Mouse (Mus musculus): ENCODE measurements around the gene Zbtb24.

Zbtb24 gene

GRCm38 (mm10) chr10:41464401-41464955, 14.3 kb downstream of the Zbtb24 start:
- in situ Hi-C loops (cut with MboI, MseI): no loop called here

DNA sequence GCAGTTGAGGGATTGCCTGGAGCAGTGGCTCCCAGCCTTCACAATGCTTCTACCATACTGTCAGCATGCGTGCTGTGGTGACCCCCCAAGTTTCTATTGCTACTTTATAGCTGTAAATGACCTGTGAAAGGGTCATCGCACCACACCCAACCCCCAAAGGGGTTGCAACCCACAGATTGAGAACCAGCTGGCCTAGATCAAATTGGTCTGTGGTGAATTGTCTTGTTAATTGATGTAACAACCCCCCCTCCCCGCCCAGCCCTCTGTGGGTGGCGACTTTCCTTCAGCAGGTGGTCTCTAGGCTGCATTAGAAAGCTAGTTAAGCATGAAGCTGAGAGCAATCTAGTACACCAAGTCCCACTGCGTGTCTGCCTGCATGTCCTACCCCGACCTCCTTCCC, 17.1 kb downstream of the Zbtb24 start:
- in situ Hi-C loops (cut with MboI, MseI): no loop called here

GRCm38 (mm10) chr10:41470693-41471092, 20.5 kb downstream of the Zbtb24 start:
- in situ Hi-C loops (cut with MboI, MseI): no loop called here

GRCm38 (mm10) chr10:41472534-41472933, 22.4 kb downstream of the Zbtb24 start:
- in situ Hi-C loops (cut with MboI, MseI): no loop called here

- in situ Hi-C loops (cut with MboI, MseI): no loop called here
Observed at GRCm38 (mm10) chr10:41472962-41473481, 22.8 kb downstream of the Zbtb24 start.

GRCm38 (mm10) chr10:41473782-41474468, 23.7 kb downstream of the Zbtb24 start:
- in situ Hi-C loops (cut with MboI, MseI): no loop called here

DNA sequence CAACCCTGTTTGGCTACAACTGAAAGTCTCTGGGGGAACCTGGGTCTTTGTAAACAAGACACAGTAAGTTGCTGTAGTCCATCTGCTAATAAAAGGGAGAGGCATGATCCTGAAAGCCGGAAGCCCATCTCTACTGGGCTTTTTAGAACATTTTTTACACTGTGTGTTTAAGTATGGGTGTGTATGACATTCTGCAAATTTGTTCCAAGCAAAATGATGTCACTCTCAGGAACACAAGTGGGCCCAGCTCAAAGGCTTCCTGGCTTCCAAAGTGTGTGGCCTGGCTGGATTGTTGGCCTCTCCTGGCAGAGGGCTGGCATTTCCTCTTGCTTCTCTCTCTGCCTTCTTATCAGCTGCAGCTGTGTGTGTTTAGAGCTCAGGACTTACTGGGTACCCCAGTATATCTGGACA, 24.8 kb downstream of the Zbtb24 start:
- in situ Hi-C loops (cut with MboI, MseI): loop anchor here in 1 of 2 experiments (5.0 kb wide), 1 partner anchor 42 kb away; the partner anchor contains the start of gene Cd164

GRCm38 (mm10) chr10:41476171-41477017, 26.2 kb downstream of the Zbtb24 start, which contains the start of gene Mical1:
Gene Mical1 (plus strand): TSS chr10:41476314.
- in situ Hi-C loops (cut with MboI, MseI): loop anchor here in 1 of 2 experiments (5.0 kb wide), 1 partner anchor 41 kb away; the partner anchor contains the start of gene Cd164

- in situ Hi-C loops (cut with MboI, MseI): loop anchor here in 1 of 2 experiments (5.0 kb wide), 1 partner anchor 40 kb away; the partner anchor contains the start of gene Cd164
Observed at GRCm38 (mm10) chr10:41477018-41477277, 26.8 kb downstream of the Zbtb24 start.

DNA sequence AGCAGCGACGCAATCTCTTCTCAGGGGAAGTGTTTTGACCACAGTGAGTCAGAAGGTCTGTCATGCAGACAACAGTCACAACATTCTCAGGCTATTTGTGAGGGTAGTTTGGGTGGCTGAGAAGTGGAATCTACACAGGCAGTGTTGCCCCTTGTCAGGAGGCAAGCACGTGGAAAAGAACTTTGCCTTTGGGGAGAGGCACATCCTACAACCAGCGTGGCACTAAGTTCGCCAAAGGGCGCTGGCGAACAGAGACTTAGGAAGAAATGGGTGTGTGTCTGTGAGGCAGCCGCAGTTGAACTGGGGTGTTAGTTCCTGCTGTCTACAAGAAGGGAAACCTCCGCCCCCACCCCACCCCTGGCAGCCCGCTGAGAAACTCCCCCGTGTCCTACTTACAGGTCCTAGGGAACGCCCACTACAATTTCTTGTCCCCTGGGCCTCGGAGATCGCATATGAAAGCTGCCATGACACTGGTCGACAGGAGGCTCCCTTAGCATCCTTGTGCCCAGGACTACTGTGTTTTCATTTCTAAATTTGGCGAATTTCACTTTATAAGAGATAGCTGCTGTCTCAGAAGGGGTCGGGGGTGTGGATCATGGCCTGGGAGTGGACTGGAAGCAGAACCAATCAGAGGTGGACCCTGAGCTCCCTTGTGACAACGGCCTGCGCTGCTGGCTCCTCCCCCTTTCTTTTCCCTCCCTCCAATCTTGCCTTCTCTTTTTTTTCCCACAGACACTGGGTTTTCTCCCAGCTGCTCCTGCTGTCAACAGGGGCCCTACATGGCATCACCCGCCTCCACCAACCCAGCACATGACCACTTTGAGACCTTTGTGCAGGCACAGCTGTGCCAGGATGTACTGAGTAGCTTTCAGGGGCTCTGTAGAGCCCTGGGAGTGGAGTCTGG, 27.3 kb downstream of the Zbtb24 start:
- in situ Hi-C loops (cut with MboI, MseI): loop anchor here in 1 of 2 experiments (5.0 kb wide), 1 partner anchor 40 kb away; the partner anchor contains the start of gene Cd164

GRCm38 (mm10) chr10:41479961-41480360, 29.8 kb downstream of the Zbtb24 start:
- in situ Hi-C loops (cut with MboI, MseI): loop anchor here (5.0 to 10.0 kb wide), 3 partner anchors 37 to 1195 kb away; partner anchors contain the start of genes Ak9 (in 1 of the 2), Cd164 (in 1 of the 2) and Fig4 (in 1 of the 2)

DNA sequence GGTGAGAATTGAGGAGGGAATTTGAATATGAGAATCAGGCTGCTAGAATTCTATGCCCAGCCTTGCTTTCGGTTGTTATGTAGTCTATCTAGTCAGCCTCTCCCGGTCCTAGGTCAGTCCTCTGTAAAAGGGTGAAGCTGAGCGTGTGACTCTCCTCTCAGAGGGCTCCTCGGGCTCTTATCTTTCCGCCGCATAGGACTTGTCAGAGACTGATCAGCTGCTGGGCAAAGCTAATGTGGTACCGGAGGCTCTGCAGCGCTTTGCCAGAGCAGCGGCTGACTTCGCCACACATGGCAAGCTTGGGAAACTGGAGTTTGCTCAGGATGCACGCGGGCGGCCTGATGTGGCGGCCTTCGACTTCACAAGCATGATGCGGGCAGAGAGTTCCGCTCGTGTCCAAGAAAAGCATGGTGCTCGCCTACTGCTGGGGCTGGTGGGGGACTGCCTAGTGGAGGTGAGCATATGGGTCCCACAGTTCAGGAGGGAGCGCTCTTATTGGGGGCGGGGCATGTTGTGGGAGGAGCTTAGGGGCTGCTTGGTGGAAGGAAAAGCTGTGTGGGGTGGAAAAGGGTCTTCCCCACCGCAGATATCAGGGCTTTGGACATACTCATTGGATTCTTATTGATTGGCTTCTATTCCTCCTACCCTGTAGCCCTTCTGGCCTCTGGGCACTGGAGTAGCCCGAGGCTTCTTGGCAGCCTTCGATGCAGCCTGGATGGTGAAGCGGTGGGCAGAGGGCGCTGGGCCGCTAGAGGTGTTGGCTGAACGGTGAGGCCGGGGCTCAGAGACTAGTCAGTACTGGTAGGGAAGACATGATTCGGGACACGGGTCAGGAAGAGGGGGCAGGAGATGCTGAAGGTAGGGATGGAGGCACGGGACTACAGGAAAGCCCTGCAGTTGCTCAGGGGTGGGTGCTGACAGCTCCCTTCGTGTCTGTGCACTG, 31.0 kb downstream of the Zbtb24 start:
- in situ Hi-C loops (cut with MboI, MseI): loop anchor here (10.0 kb wide), 2 partner anchors 176 to 1194 kb away; partner anchors contain the start of genes Ak9 (in 1 of the 2) and Fig4 (in 1 of the 2)

GRCm38 (mm10) chr10:41482446-41482845, 32.3 kb downstream of the Zbtb24 start:
- in situ Hi-C loops (cut with MboI, MseI): loop anchor here (10.0 kb wide), 2 partner anchors 178 to 1192 kb away; partner anchors contain the start of genes Ak9 (in 1 of the 2) and Fig4 (in 1 of the 2)

- in situ Hi-C loops (cut with MboI, MseI): loop anchor here (5.0 to 10.0 kb wide), 3 partner anchors 38 to 1189 kb away; partner anchors contain the start of genes Ak9 (in 1 of the 2) and Fig4 (in 1 of the 2)
Observed at GRCm38 (mm10) chr10:41485778-41486177, 35.6 kb downstream of the Zbtb24 start.

GRCm38 (mm10) chr10:41486506-41487170, 36.5 kb downstream of the Zbtb24 start:
- in situ Hi-C loops (cut with MboI, MseI): loop anchor here (5.0 to 10.0 kb wide), 3 partner anchors 39 to 1188 kb away; partner anchors contain the start of genes Ak9 (in 1 of the 2) and Fig4 (in 1 of the 2)

- in situ Hi-C loops (cut with MboI, MseI): loop anchor here (5.0 to 10.0 kb wide), 3 partner anchors 42 to 1186 kb away; partner anchors contain the start of genes Ak9 (in 1 of the 2) and Fig4 (in 1 of the 2)
Observed at GRCm38 (mm10) chr10:41488877-41489276, 38.7 kb downstream of the Zbtb24 start.

DNA sequence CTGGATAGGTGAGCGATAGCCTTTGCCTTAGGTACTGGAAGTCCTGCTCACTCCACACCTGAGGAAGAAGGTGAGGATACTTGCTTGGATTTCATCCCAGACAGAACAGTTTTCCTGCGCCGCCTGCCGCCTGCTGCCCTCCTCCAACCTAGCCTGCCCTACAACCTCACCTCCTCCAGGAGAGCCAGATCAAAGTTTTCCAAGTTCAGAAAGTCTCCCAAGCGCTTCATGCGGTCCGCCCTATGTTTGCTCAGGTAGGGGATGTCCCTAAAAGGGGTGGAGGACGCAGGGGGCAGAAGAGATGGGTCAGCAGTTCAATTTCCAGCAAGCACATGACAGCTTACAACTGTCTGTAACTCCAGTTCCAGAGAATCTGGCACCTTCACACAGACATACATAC, 39.1 kb downstream of the Zbtb24 start:
- in situ Hi-C loops (cut with MboI, MseI): loop anchor here (5.0 to 10.0 kb wide), 3 partner anchors 42 to 1186 kb away; partner anchors contain the start of genes Ak9 (in 1 of the 2) and Fig4 (in 1 of the 2)
